Mouse (Mus musculus): ENCODE measurements around the gene Nrsn2. TPM values are rescaled to one million over a fixed set of nuclear protein-coding genes. Genes with fewer than 3 reads are reported as not detected.

Nrsn2 gene
- polyA plus RNA-seq, 1 experiment from 2014 or later, result 2.2 TPM

- DNase-seq (ENCODE audit: low spot score), result no peak
- no peaks in the 10 kb centered on the region for H3K36me3 ChIP-seq (ENCODE audit: control insufficient read depth, insufficient read depth, low read length)
- no peak overlapping the region for H3K4me2 ChIP-seq (ENCODE audit: low read depth, severe bottlenecking)
- H3K27me3 ChIP-seq (ENCODE audit: control insufficient read depth, insufficient read depth, low read length), result no peaks in the 10 kb centered on the region
- no peak overlapping the region for H3K27ac ChIP-seq (replicated peaks; ENCODE audit: low read depth, low read length)
- no peaks in the 10 kb centered on the region for H3K9me3 ChIP-seq (ENCODE audit: control insufficient read depth, low read length)
- WGBS, result 74% methylated on average over 4 of the region's 4 CpGs
- H3K4me3 ChIP-seq (ENCODE audit: low read depth, low read length), result no peak overlapping the region
- H3K4me1 ChIP-seq (ENCODE audit: control insufficient read depth, insufficient read depth, low read length), result 0 out of 2 replicates have a peak, but pooled peaks cover 2% of the 10 kb centered on the region
- no peak for ATAC-seq (ENCODE audit: insufficient number of reproducible peaks, low FRiP score, low TSS enrichment, low read depth)
- H3K9ac ChIP-seq (ENCODE audit: low read length), result no peak overlapping the region
These were observed 43.0 kb downstream of the Nrsn2 start for GRCm38 (mm10) chr2:152333345-152334006.

GRCm38 (mm10) chr2:152332101-152332825 lies 44.2 kb downstream of the Nrsn2 start, which contains the start of gene Rbck1:
Rbck1 (minus strand) TSS chr2:152332653.
- H3K4me1 ChIP-seq (ENCODE audit: control insufficient read depth, insufficient read depth, low read length), result 0 out of 2 replicates have a peak, but pooled peaks cover 2% of the 10 kb centered on the region
- H3K9ac ChIP-seq (ENCODE audit: low read length), result peak within 1 kb of the TSS; percentile 85
- peak; percentile 90 for DNase-seq (ENCODE audit: low spot score)
- under 1% methylated on average over 52 of the region's 54 CpGs for WGBS
- H3K4me2 ChIP-seq (ENCODE audit: low read depth, severe bottlenecking), result peak within 1 kb of the TSS; percentile 91
- ATAC-seq (ENCODE audit: insufficient number of reproducible peaks, low FRiP score, low TSS enrichment, low read depth), result peak; percentile 96
- H3K36me3 ChIP-seq (ENCODE audit: control insufficient read depth, insufficient read depth, low read length), result no peaks in the 10 kb centered on the region
- peak within 1 kb of the TSS; percentile 72 for H3K27ac ChIP-seq (replicated peaks; ENCODE audit: low read depth, low read length)
- H3K9me3 ChIP-seq (ENCODE audit: control insufficient read depth, low read length), result no peaks in the 10 kb centered on the region
- H3K27me3 ChIP-seq (ENCODE audit: control insufficient read depth, insufficient read depth, low read length), result no peaks in the 10 kb centered on the region
- H3K4me3 ChIP-seq (ENCODE audit: low read depth, low read length), result peak within 1 kb of the TSS; percentile 86

- H3K36me3 ChIP-seq (ENCODE audit: control insufficient read depth, insufficient read depth, low read length), result no peaks in the 10 kb centered on the region; the same call in 1 of the 2 replicates
- H3K27me3 ChIP-seq (ENCODE audit: control insufficient read depth, insufficient read depth, low read length), result no peaks in the 10 kb centered on the region
- H3K4me1 ChIP-seq (ENCODE audit: control insufficient read depth, insufficient read depth, low read length), result 0 out of 2 replicates have a peak, but pooled peaks cover 2% of the 10 kb centered on the region
- H3K4me3 ChIP-seq (ENCODE audit: low read depth, low read length), result peak overlapping the region; percentile 86; the same call in 1 of the 2 replicates
- H3K4me2 ChIP-seq (ENCODE audit: low read depth, severe bottlenecking), result peak overlapping the region; percentile 91; the same call in 1 of the 2 replicates
- H3K9ac ChIP-seq (ENCODE audit: low read length), result no peak overlapping the region
- no peak for DNase-seq (ENCODE audit: low spot score)
- 71% methylated on average over 7 of the region's 7 CpGs for WGBS
- ATAC-seq (ENCODE audit: insufficient number of reproducible peaks, low FRiP score, low TSS enrichment, low read depth), result no peak
- H3K27ac ChIP-seq (replicated peaks; ENCODE audit: low read depth, low read length), result no peak overlapping the region
- no peaks in the 10 kb centered on the region for H3K9me3 ChIP-seq (ENCODE audit: control insufficient read depth, low read length)
These were observed 45.5 kb downstream of the Nrsn2 start for GRCm38 (mm10) chr2:152330858-152331423.

GRCm38 (mm10) chr2:152327980-152328379 lies 48.5 kb downstream of the Nrsn2 start:
- no peak for ATAC-seq (ENCODE audit: insufficient number of reproducible peaks, low FRiP score, low TSS enrichment, low read depth)
- Histone ChIP-seq H3K4me3 (ENCODE audit: low read depth, low read length) (no peak overlapping the region), H3K27me3 (ENCODE audit: control insufficient read depth, insufficient read depth, low read length) (no peaks in the 10 kb centered on the region), H3K9ac (ENCODE audit: low read length) (no peak overlapping the region), H3K9me3 (ENCODE audit: control insufficient read depth, low read length) (no peaks in the 10 kb centered on the region), H3K4me1 (ENCODE audit: control insufficient read depth, insufficient read depth, low read length) (0 out of 2 replicates have a peak, but pooled peaks cover 2% of the 10 kb centered on the region), H3K36me3 (ENCODE audit: control insufficient read depth, insufficient read depth, low read length) (peaks cover 15% of the 10 kb centered on the region), H3K27ac (replicated peaks; ENCODE audit: low read depth, low read length) (no peak overlapping the region), H3K4me2 (ENCODE audit: low read depth, severe bottlenecking) (no peak overlapping the region)
- WGBS, result 78% methylated on average over 5 of the region's 5 CpGs
- no peak for DNase-seq (ENCODE audit: low spot score)

GRCm38 (mm10) chr2:152326654-152327053 lies 49.8 kb downstream of the Nrsn2 start:
- DNase-seq (ENCODE audit: low spot score) (no peak), ATAC-seq (ENCODE audit: insufficient number of reproducible peaks, low FRiP score, low TSS enrichment, low read depth) (no peak)
- WGBS, result 89% methylated on average over 8 of the region's 8 CpGs
- no peak overlapping the region for H3K4me2 ChIP-seq (ENCODE audit: low read depth, severe bottlenecking)
- H3K27ac ChIP-seq (replicated peaks; ENCODE audit: low read depth, low read length), result no peak overlapping the region
- no peak overlapping the region for H3K4me3 ChIP-seq (ENCODE audit: low read depth, low read length)
- peaks cover 21% of the 10 kb centered on the region for H3K36me3 ChIP-seq (ENCODE audit: control insufficient read depth, insufficient read depth, low read length)
- no peaks in the 10 kb centered on the region for H3K27me3 ChIP-seq (ENCODE audit: control insufficient read depth, insufficient read depth, low read length)
- H3K9me3 ChIP-seq (ENCODE audit: control insufficient read depth, low read length), result no peaks in the 10 kb centered on the region
- 0 out of 2 replicates have a peak, but pooled peaks cover 2% of the 10 kb centered on the region for H3K4me1 ChIP-seq (ENCODE audit: control insufficient read depth, insufficient read depth, low read length)
- no peak overlapping the region for H3K9ac ChIP-seq (ENCODE audit: low read length)

DNA sequence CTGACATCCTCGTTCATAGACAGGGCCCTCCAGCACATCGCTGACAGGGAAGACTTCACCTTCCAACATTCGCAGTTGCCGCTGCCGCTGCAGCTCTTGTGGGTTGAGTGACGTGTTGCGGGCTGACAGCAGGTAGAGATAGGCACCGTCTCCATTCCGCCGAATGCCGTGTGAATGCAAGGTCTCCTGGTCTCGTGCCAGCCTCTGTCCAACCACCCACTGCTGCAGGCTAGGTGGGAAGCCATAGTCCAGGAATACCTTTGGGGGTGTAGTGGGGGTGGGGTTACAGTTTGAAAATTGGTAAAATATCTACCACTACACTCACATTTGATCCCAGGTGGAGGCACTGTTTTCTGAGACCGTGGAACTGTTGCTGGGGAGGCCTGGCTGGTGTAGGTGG lies 50.3 kb downstream of the Nrsn2 start:
- 90% methylated on average over 13 of the region's 13 CpGs for WGBS
- no peaks in the 10 kb centered on the region for H3K27me3 ChIP-seq (ENCODE audit: control insufficient read depth, insufficient read depth, low read length)
- ATAC-seq (ENCODE audit: insufficient number of reproducible peaks, low FRiP score, low TSS enrichment, low read depth) (no peak), DNase-seq (ENCODE audit: low spot score) (no peak)
- H3K9ac ChIP-seq (ENCODE audit: low read length), result no peak overlapping the region
- H3K4me3 ChIP-seq (ENCODE audit: low read depth, low read length), result no peak overlapping the region
- no peaks in the 10 kb centered on the region for H3K4me1 ChIP-seq (ENCODE audit: control insufficient read depth, insufficient read depth, low read length)
- no peak overlapping the region for H3K27ac ChIP-seq (replicated peaks; ENCODE audit: low read depth, low read length)
- H3K9me3 ChIP-seq (ENCODE audit: control insufficient read depth, low read length), result no peaks in the 10 kb centered on the region
- peaks cover 21% of the 10 kb centered on the region for H3K36me3 ChIP-seq (ENCODE audit: control insufficient read depth, insufficient read depth, low read length)
- no peak overlapping the region for H3K4me2 ChIP-seq (ENCODE audit: low read depth, severe bottlenecking)

- H3K4me1 ChIP-seq (ENCODE audit: control insufficient read depth, insufficient read depth, low read length), result no peaks in the 10 kb centered on the region
- no peaks in the 10 kb centered on the region for H3K9me3 ChIP-seq (ENCODE audit: control insufficient read depth, low read length)
- 91% methylated on average over 3 of the region's 3 CpGs for WGBS
- no peak for DNase-seq (ENCODE audit: low spot score)
- H3K27ac ChIP-seq (replicated peaks; ENCODE audit: low read depth, low read length), result no peak overlapping the region
- no peak overlapping the region for H3K9ac ChIP-seq (ENCODE audit: low read length)
- no peak overlapping the region for H3K4me2 ChIP-seq (ENCODE audit: low read depth, severe bottlenecking)
- no peak for ATAC-seq (ENCODE audit: insufficient number of reproducible peaks, low FRiP score, low TSS enrichment, low read depth)
- no peak overlapping the region for H3K4me3 ChIP-seq (ENCODE audit: low read depth, low read length)
- peaks cover 21% of the 10 kb centered on the region for H3K36me3 ChIP-seq (ENCODE audit: control insufficient read depth, insufficient read depth, low read length)
- no peaks in the 10 kb centered on the region for H3K27me3 ChIP-seq (ENCODE audit: control insufficient read depth, insufficient read depth, low read length)
These were observed 51.6 kb downstream of the Nrsn2 start for GRCm38 (mm10) chr2:152324842-152325241.

DNA sequence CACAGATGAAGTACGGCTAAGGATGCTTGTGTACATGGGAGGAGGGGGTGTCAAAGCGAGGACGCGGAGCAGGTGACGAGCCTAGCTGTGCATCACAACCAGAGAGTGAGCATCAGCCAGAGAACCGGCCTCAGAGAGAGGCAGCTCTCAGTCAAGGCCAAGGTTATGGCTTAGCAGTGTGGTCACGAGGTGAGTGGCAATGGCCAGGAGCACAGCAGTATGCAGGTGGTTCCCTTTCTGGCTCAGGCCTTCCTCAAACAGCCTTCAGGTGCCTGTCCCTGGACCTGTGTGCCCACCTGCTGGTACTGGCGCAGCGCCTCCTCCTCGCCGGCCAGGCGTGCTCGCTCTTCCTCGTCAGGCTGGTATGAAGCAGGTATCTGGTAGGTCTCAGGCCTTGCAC lies 52.5 kb downstream of the Nrsn2 start:
- Histone ChIP-seq H3K36me3 (ENCODE audit: control insufficient read depth, insufficient read depth, low read length) (peaks cover 21% of the 10 kb centered on the region), H3K9me3 (ENCODE audit: control insufficient read depth, low read length) (no peaks in the 10 kb centered on the region), H3K9ac (ENCODE audit: low read length) (no peak overlapping the region), H3K27ac (replicated peaks; ENCODE audit: low read depth, low read length) (no peak overlapping the region), H3K27me3 (ENCODE audit: control insufficient read depth, insufficient read depth, low read length) (no peaks in the 10 kb centered on the region), H3K4me3 (ENCODE audit: low read depth, low read length) (no peak overlapping the region), H3K4me1 (ENCODE audit: control insufficient read depth, insufficient read depth, low read length) (no peaks in the 10 kb centered on the region), H3K4me2 (ENCODE audit: low read depth, severe bottlenecking) (no peak overlapping the region)
- DNase-seq (ENCODE audit: low spot score) (no peak), ATAC-seq (ENCODE audit: insufficient number of reproducible peaks, low FRiP score, low TSS enrichment, low read depth) (no peak)
- WGBS, result 96% methylated on average over 14 of the region's 14 CpGs
